Mouse (Mus musculus) T-helper 1 cell (primary cell): ENCODE results near the gene Snrnp35.
"Not testable (repeated sequence)": the region's sequence is repeated elsewhere in the genome, so short reads cannot be mapped to it uniquely, and the experiment has no call there.

Source experiments
- in situ Hi-C: fragments of 300-600 bp; cut with MboI, MseI; formaldehyde crosslinking; loops from one replicate; pipeline ENCODE4 v1.15.1; 2025; ENCODE audit warnings: high pct_unique_total_duplicates

The Snrnp35 gene

DNA sequence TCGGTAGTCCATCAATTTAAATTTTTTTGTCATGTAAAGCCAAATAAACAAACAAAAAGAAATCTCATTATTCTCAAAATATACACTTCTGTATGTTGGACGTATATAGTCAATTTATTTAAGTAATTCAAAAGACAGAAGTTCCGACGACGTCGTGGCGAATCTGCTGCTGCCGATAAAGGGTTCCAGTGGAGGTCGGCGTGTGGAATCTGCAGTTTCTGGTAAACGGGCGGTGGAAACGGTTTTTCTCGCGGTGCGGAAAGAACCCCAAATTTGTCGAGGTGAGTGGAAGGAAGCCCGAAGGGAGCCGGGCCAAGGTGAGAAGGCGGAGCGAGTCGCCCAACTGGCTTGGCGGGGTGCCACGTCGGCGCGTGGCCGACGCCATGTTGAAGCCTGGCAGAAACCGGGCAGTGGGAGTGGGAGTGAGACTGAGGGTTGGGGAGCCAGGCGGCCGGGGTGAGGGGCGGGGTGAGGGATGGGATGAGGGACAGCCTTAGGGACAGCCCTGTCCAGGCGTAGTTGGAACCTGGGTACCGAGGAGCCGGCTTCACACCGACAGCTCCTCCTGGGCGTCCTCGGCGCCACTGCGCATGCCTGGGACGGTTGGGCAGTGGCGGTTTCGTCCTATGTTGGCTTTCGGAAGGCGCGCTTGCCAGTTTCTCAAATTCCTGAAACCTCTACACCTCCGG lies at the start of gene Snrnp35:
Gene Snrnp35, plus strand, starts transcription at position 169 of the 689 bp plus-strand sequence.
- in situ Hi-C loops = loop anchor here (10.0 kb wide), 1 partner anchor 52 kb away; the partner anchor contains the start of gene Rilpl1

DNA sequence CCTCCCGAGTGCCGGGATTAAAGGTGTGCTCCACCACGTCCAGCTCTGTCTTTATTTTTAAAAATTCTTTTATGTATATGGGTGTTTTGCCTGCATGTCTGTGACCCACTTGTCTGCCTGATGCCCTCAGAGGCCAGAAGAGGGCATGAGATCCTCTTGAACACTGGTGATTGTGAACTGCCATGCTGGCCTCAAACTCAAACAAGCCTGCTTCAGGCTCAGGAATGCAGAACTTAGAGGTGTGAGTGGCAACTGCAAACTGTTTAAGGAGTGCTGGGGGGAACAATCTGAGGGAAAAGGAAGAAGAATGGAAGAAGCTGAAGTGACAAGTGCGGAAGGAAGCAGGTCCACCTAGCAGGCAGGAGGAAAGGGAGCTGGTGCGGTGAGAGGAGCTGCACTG lies 44.7 kb upstream of the Snrnp35 start:
- in situ Hi-C loops = loop anchor here (5.0 kb wide), 2 partner anchors 34 to 94 kb away; partner anchors contain the start of gene Rilpl1

GRCm38 (mm10) chr5:124438746-124439145 lies 44.2 kb upstream of the Snrnp35 start:
- in situ Hi-C loops = loop anchor here (5.0 kb wide), 2 partner anchors 34 to 94 kb away; partner anchors contain the start of gene Rilpl1

DNA sequence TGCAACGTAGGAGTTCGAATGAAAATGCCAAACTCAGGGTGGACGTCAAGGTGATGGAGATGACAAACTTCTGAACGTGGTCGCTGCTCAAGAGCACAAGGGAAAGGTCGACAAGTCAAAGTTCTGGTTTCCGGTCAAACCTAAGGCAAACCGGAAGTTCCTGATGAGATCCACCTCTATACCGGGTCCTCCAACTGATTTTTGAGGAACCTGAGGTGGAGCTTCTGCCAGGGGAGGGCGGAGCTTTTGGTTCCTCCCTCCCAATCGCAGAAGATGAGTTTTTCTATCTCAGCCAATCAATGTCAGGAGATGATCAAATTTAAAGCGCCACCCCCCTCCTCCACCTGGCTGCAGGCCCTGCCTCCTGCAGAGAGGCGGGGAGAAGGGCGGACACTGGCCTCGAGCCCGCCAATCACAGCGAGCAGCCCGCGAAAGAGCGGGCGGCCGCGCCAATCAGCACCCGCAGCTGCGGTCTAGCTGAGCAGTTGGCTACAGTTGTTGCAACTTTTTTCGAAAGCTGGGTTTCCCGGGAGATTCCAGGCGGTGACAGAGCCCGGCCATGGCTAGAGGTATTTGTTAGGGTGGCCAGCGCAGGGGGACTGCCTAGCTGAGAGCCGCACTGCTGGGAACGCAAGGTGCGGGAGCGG lies 43.4 kb upstream of the Snrnp35 start, which contains the start of gene Kmt5a:
Gene Kmt5a, plus strand, starts transcription at position 484 of the 647 bp plus-strand sequence.
- in situ Hi-C loops = loop anchor here (5.0 kb wide), 2 partner anchors 33 to 93 kb away; partner anchors contain the start of gene Rilpl1

GRCm38 (mm10) chr5:124440094-124440701 lies 42.7 kb upstream of the Snrnp35 start:
- in situ Hi-C loops = no loop called here

GRCm38 (mm10) chr5:124442628-124443027 lies 40.3 kb upstream of the Snrnp35 start:
- in situ Hi-C loops = no loop called here

- in situ Hi-C loops = no loop called here
These were observed 38.7 kb upstream of the Snrnp35 start for GRCm38 (mm10) chr5:124444208-124444607.

- in situ Hi-C loops = no loop called here
These were observed 38.0 kb upstream of the Snrnp35 start for GRCm38 (mm10) chr5:124444661-124445561.

GRCm38 (mm10) chr5:124445621-124446293 lies 37.2 kb upstream of the Snrnp35 start:
- in situ Hi-C loops = no loop called here

DNA sequence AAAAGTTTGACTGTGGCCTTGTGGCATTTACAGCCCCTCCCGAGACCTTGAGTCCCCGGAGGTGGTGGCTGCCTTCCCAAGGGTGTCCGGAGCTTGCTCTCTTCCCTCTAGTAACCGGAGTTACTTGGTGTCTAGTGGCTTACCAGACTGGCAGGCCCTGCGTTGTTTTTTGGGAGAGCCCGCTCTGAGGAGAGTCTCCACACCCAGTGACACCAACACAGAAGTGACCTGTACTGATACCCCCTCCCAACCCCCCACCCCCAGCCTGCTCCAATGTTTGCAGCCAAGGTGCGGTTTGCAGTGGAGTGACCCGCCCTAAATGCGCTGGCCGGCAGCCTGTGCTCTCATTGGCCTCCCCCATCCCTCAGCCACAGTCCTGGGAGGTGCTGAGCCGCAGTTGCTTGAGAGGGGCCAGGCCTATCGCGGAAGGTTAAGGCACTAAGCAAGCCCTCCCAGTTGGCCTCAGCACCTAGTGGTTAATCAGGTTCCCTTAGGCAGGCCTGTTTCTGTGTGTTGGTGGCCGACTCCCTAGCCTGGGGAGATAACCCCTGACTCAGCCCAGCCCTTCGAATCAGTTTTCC lies 36.5 kb upstream of the Snrnp35 start:
- in situ Hi-C loops = no loop called here

- in situ Hi-C loops = no loop called here
These were observed 33.4 kb upstream of the Snrnp35 start for GRCm38 (mm10) chr5:124449494-124449893.

DNA sequence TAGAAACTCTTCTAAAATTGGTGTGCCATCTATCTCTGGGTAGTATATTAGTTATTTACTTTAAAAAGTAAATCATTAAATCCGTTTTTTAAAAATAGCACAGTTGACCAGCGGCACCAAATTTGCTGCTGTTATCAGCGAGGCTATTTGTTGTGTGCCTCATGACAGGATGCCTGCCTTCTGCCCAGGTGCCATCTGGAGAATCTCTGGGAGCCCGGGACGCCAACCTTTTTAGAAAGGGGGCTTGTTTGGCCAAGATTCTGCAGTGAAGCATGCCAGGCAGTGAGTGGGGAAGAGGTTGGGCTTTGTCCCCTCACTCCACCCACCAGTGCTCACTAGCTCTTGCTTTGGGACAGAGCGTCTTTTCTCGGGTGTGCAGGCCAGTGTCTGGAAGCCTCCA lies 32.9 kb upstream of the Snrnp35 start:
- in situ Hi-C loops = no loop called here

DNA sequence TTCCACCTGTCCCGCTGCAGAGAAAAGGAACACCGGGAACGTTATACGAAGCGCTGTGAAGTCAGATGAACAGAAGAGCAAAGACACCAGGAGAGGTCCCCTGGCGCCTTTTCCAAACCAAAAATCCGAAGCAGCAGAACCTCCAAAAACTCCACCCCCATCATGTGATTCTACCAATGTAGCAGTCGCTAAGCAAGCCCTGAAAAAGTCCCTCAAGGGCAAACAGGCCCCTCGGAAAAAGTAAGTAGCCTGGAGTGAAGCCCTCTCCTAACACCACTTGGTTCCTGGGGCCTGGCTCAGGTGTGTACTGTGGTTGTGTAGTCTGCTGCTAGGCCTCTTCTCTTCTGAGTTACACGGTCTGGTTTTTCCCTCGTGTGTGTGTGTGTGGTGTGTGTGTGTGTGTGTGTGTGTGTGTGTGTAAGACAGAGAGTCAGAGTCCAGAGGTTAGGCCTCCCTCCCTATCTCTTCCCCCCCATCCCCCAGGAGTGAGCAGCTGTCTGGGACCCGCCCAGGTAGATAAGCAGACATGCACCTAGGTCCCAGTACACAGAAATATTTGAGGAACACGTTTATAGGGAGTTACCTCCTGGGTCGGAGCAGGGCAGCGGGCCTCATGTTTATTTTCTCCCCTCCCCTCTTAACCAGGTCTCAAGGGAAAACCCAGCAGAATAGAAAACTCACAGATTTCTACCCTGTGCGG lies 32.1 kb upstream of the Snrnp35 start:
- in situ Hi-C loops = no loop called here

- in situ Hi-C loops = no loop called here
These were observed 30.3 kb upstream of the Snrnp35 start for GRCm38 (mm10) chr5:124452494-124453228.

DNA sequence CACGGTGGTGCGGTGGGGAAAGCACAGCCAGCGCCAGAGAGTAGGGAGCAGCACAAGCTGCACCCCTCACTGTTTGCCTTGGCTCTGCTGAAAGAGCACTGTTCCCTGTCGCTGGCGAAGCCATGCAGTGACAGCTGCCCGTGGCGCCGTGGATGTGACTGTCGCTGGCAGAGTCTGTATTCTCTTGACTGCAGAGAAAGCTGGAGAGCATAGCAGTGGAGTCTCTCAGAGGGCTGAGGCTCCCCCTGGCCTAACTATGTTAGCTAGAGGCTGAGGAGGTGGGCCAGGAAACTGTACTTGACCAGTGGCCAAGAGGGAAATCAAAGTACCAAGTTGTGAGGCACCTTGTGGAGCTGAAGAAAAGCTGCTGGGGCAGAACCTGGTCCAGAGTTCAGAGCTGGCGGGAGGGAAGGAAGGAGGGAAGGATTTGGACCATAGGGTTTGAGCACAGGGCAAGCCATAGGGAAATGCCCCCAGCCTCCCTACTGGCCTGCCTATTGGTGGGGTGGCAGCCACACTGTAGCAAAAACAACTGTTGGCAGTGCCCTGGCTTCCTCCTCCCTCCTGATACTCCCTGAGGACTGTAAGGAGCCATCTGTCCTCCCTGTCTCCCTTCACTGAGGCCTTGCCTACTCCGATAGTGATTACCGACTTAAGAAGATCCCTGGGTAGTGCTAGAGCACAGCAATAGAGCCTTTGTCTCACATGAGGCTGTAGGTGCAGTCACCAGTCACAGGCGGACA lies 29.4 kb upstream of the Snrnp35 start:
- in situ Hi-C loops = no loop called here

- in situ Hi-C loops = no loop called here
These were observed 28.9 kb upstream of the Snrnp35 start for GRCm38 (mm10) chr5:124454082-124454419.

DNA sequence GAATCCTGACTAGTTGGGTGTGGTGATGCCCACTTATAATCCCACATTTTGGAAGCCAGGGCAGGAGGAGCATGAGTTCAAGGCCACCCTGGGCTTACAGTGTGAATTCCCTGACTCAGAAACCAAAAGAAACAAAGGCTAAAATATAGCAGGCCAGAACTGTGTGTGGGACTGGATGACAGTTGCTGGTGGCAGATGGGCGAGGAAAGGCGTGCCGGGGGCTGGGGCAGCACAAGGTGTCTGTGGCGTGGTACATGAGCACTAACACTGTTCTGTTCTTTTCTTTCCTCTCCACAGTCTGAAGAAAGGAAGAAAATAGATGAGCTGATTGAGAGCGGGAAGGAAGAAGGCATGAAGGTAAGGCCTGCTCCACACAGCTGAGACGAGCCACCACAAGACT lies 26.2 kb upstream of the Snrnp35 start:
- in situ Hi-C loops = loop anchor here (5.0 kb wide), 1 partner anchor 69 kb away; no protein-coding TSS in a partner anchor

GRCm38 (mm10) chr5:124460922-124461321 lies 22.0 kb upstream of the Snrnp35 start:
- in situ Hi-C loops = not testable (repeated sequence)
